Mouse (Mus musculus) duodenum, adult 2 months (tissue): Measurements from ENCODE around the gene Serf1. TPM values are rescaled to one million over a fixed set of nuclear protein-coding genes. Genes with fewer than 3 reads are reported as not detected.

ENCODE experiments used
- polyA plus RNA-seq: library from polyadenylated mRNA; depleted of rRNA; stranded (reverse); fragments of >200 nt; gene quantifications from 2 replicates; pipeline ENCODE4 v1.2.3, GENCODE M21; 2012; ENCODE audit warnings: low replicate concordance; rRNA removed

Gene Serf1
- 3.8 and 16.4 TPM in 2 replicates for polyA plus RNA-seq

GRCm38 (mm10) chr13:100107652-100108472, at the start of gene Serf1:
Gene Serf1 (plus strand): TSS chr13:100108012.

GRCm38 (mm10) chr13:100103748-100104254, 4.0 kb upstream of the Serf1 start, which contains the start of gene Bdp1:
Gene Bdp1 (minus strand): TSS chr13:100104070.

GRCm38 (mm10) chr13:100124423-100125257, 16.8 kb downstream of the Serf1 start, which contains the start of gene Smn1:
Gene Smn1 (plus strand): TSS chr13:100124852.

Other genes with a start within 250 kb of the Serf1 start
- 3.2 and 5.2 TPM in 2 replicates for gene Cartpt, start 206.9 kb upstream of the Serf1 start, polyA plus RNA-seq
- gene Mccc2, start 92.4 kb upstream of the Serf1 start, polyA plus RNA-seq, result 8.5 and 23.2 TPM in 2 replicates
- 0.55 and 0.82 TPM in 2 replicates for gene Bdp1, start 3.9 kb upstream of the Serf1 start, polyA plus RNA-seq
- 8.1 and 8.4 TPM in 2 replicates for gene Smn1, start 16.8 kb downstream of the Serf1 start, polyA plus RNA-seq
- 3.9 and 5.3 TPM in 2 replicates for gene Naip2, start 94.1 kb downstream of the Serf1 start, polyA plus RNA-seq
- gene Naip5, start 138.3 kb downstream of the Serf1 start, polyA plus RNA-seq, result 6.4 and 14.7 TPM in 2 replicates
- gene Naip6, start 209.7 kb downstream of the Serf1 start, polyA plus RNA-seq, result 10.3 and 10.7 TPM in 2 replicates